Mouse (Mus musculus): ENCODE results near the gene Vil1. TPM values are rescaled to one million over a fixed set of nuclear protein-coding genes. Genes with fewer than 3 reads are reported as not detected.

Gene Vil1
- total and polyA plus RNA-seq, 2 experiments = 0.18 to 0.26 TPM

DNA sequence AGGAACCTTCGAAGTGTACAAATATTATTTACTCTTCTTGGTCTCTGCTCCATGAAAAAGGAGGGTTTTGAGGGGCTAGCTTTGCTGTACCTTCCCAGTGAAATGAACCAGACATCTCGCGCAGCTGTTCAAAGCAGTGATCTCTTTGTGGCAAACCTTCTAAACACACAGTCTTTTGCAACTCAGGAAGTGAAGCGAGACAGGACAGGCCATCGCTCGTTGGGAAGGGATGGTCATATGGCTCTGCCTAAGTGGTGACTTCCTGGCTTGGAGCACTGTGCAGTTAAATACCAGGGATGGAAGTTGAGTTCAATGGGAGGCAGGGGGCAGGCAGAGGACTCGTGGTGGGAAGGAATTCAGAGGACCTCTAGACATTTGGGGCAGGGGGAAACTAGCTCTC, 16.7 kb downstream of the Vil1 start:
- Histone ChIP-seq H3K27me3 (ENCODE audit: control insufficient read depth, insufficient read depth, low read length) (no peaks in the 10 kb centered on the region), H3K36me3 (ENCODE audit: control insufficient read depth, insufficient read depth, low read length) (no peaks in the 10 kb centered on the region)
- no peak for TF ChIP-seq CTCF (IDR thresholded peaks at IDR 0.05; ENCODE audit: low read depth, low read length)
- TF ChIP-seq POLR2A (IDR thresholded peaks at IDR 0.05; ENCODE audit: extremely low read depth, insufficient read depth, low read length) = no peak

DNA sequence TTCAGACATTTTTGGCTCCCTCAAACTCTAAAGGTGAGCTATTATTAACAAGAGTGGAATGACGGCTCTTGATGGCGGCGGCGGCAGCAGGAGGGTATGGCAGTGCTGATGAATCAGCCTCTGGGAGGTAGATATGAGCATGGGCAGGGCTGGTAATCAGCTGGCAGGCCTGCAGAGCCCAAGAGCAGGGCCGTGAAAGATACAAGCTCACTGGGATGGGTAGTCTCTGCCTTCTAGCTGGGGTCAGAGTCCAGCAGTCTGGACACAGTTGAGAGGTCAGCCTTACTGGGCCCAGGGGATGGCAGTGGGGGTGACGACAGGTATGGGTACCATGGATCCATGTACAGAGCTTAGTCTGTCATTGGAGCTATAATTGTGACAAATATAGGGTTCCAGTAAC, 24.0 kb downstream of the Vil1 start:
- H3K36me3 ChIP-seq (ENCODE audit: control insufficient read depth, insufficient read depth, low read length) = peaks cover 3% of the 10 kb centered on the region
- H3K79me2 ChIP-seq (ENCODE audit: control insufficient read depth, insufficient read depth, low read length) = no peaks in the 10 kb centered on the region
- H3K4me1 ChIP-seq (ENCODE audit: control insufficient read depth, insufficient read depth, low read length) = no peaks in the 10 kb centered on the region
- H3K27ac ChIP-seq (replicated peaks; ENCODE audit: insufficient read depth, low read depth, low read length) = no peak overlapping the region
- DNase-seq (ENCODE audit: extremely low read depth, low read depth, low spot score) = no peak
- 84% methylated on average over 6 of the region's 6 CpGs for WGBS
- no peak for TF ChIP-seq POLR2A (IDR thresholded peaks at IDR 0.05; ENCODE audit: extremely low read depth, insufficient read depth, low read length)
- TF ChIP-seq CTCF (IDR thresholded peaks at IDR 0.05; ENCODE audit: low read depth, low read length) = no peak
- H3K4me3 ChIP-seq (ENCODE audit: insufficient read depth, low read depth, low read length) = no peak overlapping the region
- no peak overlapping the region for H3K9ac ChIP-seq (ENCODE audit: low read depth, low read length)
- H3K27me3 ChIP-seq (ENCODE audit: control insufficient read depth, insufficient read depth, low read length) = no peaks in the 10 kb centered on the region

More for the DNA sequence above, 16.7 kb downstream of the Vil1 start:
- Histone ChIP-seq H3K79me2 (ENCODE audit: control insufficient read depth, insufficient read depth, low read length) (no peaks in the 10 kb centered on the region), H3K27ac (replicated peaks; ENCODE audit: insufficient read depth, low read depth, low read length) (no peak overlapping the region), H3K9ac (ENCODE audit: low read depth, low read length) (no peak overlapping the region), H3K4me1 (ENCODE audit: control insufficient read depth, insufficient read depth, low read length) (no peaks in the 10 kb centered on the region), H3K4me3 (ENCODE audit: insufficient read depth, low read depth, low read length) (no peak overlapping the region)
- DNase-seq (ENCODE audit: extremely low read depth, low read depth, low spot score) = no peak
- 58% methylated on average over 7 of the region's 7 CpGs for WGBS

DNA sequence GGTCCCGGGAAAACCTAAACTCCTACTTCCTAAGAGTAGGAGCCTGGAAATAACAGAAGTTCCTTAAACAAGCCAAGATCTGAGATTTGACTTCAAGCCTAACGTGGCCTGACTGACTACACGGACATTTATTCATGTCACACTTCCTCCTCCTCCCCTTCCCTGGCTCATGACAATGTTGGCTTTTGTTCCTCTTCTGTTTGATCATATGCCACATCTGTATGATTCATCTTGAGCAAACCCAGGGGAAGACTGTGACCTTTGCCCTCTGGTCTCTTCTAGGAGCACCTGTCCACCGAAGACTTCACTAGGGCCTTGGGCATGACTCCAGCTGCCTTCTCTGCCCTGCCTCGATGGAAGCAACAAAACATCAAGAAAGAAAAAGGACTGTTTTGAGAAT, 25.4 kb downstream of the Vil1 start:
- Histone ChIP-seq H3K27me3 (ENCODE audit: control insufficient read depth, insufficient read depth, low read length) (no peaks in the 10 kb centered on the region), H3K4me1 (ENCODE audit: control insufficient read depth, insufficient read depth, low read length) (no peaks in the 10 kb centered on the region), H3K9ac (ENCODE audit: low read depth, low read length) (no peak overlapping the region), H3K36me3 (ENCODE audit: control insufficient read depth, insufficient read depth, low read length) (peaks cover 10% of the 10 kb centered on the region), H3K27ac (replicated peaks; ENCODE audit: insufficient read depth, low read depth, low read length) (no peak overlapping the region), H3K79me2 (ENCODE audit: control insufficient read depth, insufficient read depth, low read length) (no peaks in the 10 kb centered on the region), H3K4me3 (ENCODE audit: insufficient read depth, low read depth, low read length) (no peak overlapping the region)
- DNase-seq (ENCODE audit: extremely low read depth, low read depth, low spot score) = no peak
- TF ChIP-seq POLR2A (IDR thresholded peaks at IDR 0.05; ENCODE audit: extremely low read depth, insufficient read depth, low read length) (no peak), CTCF (IDR thresholded peaks at IDR 0.05; ENCODE audit: low read depth, low read length) (no peak)
- WGBS = 66% methylated on average over 5 of the region's 5 CpGs

DNA sequence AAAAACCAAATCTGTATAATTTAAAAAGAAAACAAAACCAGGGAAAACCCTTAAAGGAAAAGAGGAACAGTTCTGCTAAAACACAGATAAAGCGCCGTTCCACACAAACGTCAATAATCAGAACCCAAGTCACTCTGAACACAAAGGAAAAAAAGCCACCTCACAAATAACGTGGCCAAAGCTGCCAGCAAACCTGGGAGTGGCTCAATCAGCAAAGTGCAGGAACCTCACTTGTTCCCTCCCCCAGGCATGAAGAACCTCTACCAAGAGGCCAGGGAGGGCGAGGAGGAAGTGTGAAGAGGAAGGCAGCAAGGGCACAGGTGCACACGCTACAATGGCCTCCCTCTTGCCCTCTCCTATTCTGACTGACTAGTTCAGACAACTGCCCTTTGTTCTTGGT, 26.4 kb downstream of the Vil1 start:
- H3K36me3 ChIP-seq (ENCODE audit: control insufficient read depth, insufficient read depth, low read length) = peaks cover 17% of the 10 kb centered on the region

DNA sequence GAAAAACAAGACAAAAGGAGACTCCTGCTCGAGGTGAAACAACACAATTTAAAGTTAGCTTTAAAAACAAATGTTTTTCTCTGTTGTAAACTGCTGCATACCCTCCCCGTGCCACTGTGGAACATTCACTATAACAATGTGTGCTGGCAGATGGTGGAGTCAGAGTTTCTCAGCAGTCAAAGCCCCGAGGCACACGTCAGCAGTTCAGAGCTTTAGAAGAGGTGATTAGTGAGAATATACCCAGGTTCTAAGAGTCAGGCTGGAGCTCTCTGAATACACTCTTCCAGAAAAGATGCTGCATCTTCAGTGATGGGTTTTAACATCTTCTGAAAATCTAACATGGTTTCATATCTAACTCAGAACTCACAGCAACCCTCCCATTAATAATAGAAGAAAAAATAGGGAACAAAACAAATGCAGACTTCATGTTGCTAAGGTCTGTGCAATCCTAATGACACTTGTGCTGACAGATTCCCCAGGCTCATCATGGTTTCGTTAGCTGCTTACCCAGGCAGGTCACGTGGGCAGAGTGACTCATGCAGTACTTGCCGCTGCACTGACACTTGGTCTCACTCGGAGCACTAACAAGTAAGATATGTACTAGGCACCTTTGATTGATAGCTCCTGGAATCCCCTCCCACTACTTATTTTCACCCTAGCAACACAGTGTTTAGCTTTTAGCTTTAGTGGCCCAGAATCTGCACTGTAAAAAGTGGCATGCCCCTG, 28.7 kb downstream of the Vil1 start:
- Histone ChIP-seq H3K27ac (replicated peaks; ENCODE audit: insufficient read depth, low read depth, low read length) (no peak overlapping the region), H3K36me3 (ENCODE audit: control insufficient read depth, insufficient read depth, low read length) (peaks cover 27% of the 10 kb centered on the region), H3K4me3 (ENCODE audit: insufficient read depth, low read depth, low read length) (no peak overlapping the region), H3K4me1 (ENCODE audit: control insufficient read depth, insufficient read depth, low read length) (no peaks in the 10 kb centered on the region), H3K9ac (ENCODE audit: low read depth, low read length) (no peak overlapping the region), H3K27me3 (ENCODE audit: control insufficient read depth, insufficient read depth, low read length) (no peaks in the 10 kb centered on the region), H3K79me2 (ENCODE audit: control insufficient read depth, insufficient read depth, low read length) (no peaks in the 10 kb centered on the region)
- 83% methylated on average over 8 of the region's 8 CpGs for WGBS
- peak; percentile 28 for DNase-seq (ENCODE audit: extremely low read depth, low read depth, low spot score)
- TF ChIP-seq CTCF (IDR thresholded peaks at IDR 0.05; ENCODE audit: low read depth, low read length) = no peak
- no peak for TF ChIP-seq POLR2A (IDR thresholded peaks at IDR 0.05; ENCODE audit: extremely low read depth, insufficient read depth, low read length)

More for the DNA sequence above, 26.4 kb downstream of the Vil1 start:
- Histone ChIP-seq H3K79me2 (ENCODE audit: control insufficient read depth, insufficient read depth, low read length) (no peaks in the 10 kb centered on the region), H3K9ac (ENCODE audit: low read depth, low read length) (no peak overlapping the region), H3K4me3 (ENCODE audit: insufficient read depth, low read depth, low read length) (no peak overlapping the region), H3K4me1 (ENCODE audit: control insufficient read depth, insufficient read depth, low read length) (no peaks in the 10 kb centered on the region), H3K27ac (replicated peaks; ENCODE audit: insufficient read depth, low read depth, low read length) (no peak overlapping the region), H3K27me3 (ENCODE audit: control insufficient read depth, insufficient read depth, low read length) (no peaks in the 10 kb centered on the region)
- no peak for TF ChIP-seq POLR2A (IDR thresholded peaks at IDR 0.05; ENCODE audit: extremely low read depth, insufficient read depth, low read length)
- TF ChIP-seq CTCF (IDR thresholded peaks at IDR 0.05; ENCODE audit: low read depth, low read length) = no peak
- 68% methylated on average over 6 of the region's 6 CpGs for WGBS
- no peak for DNase-seq (ENCODE audit: extremely low read depth, low read depth, low spot score)

DNA sequence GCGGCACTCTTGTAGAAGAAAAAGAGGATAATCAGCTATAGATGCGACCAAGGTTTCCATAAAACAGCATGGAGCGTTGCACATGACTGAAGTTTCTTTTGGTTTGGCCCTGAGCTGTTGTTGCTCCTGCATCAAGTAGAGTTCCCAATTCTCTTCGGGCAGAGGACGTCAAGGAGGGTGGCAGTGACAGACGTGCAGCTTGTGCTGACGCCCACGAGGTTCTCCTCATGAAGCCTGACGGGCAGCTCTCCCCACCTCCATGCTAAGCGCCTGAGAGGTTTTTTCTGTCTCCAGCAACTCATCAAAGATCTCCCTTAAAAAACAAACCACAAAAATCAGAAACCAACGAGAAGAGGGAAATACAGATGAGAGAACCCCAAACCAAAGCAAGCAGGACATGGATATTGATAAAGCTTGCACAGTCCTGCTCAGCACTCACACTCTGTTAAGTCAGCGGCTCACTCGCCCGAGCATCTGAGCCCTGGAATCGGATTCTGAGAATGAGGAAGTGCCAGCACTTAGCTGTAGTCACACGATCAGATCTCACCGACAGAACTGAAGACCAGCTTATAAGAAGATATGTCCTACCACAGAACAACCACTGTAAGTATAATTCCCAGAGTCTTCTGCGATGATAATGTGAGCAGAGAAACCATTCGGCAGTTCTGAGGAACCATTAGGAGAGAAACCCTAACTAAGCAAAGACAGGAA, 30.1 kb downstream of the Vil1 start:
- WGBS = 90% methylated on average over 19 of the region's 19 CpGs
- Histone ChIP-seq H3K4me1 (ENCODE audit: control insufficient read depth, insufficient read depth, low read length) (no peaks in the 10 kb centered on the region), H3K36me3 (ENCODE audit: control insufficient read depth, insufficient read depth, low read length) (peaks cover 30% of the 10 kb centered on the region), H3K27ac (replicated peaks; ENCODE audit: insufficient read depth, low read depth, low read length) (no peak overlapping the region), H3K9ac (ENCODE audit: low read depth, low read length) (no peak overlapping the region), H3K79me2 (ENCODE audit: control insufficient read depth, insufficient read depth, low read length) (no peaks in the 10 kb centered on the region), H3K4me3 (ENCODE audit: insufficient read depth, low read depth, low read length) (no peak overlapping the region), H3K27me3 (ENCODE audit: control insufficient read depth, insufficient read depth, low read length) (no peaks in the 10 kb centered on the region)
- TF ChIP-seq CTCF (IDR thresholded peaks at IDR 0.05; ENCODE audit: low read depth, low read length) (no peak), POLR2A (IDR thresholded peaks at IDR 0.05; ENCODE audit: extremely low read depth, insufficient read depth, low read length) (no peak)
- no peak for DNase-seq (ENCODE audit: extremely low read depth, low read depth, low spot score)
